Mouse (Mus musculus) CH12.LX (cell line): Measurements from ENCODE around the gene Arhgap29.

Experiments
- CTCF ChIP-seq, 2 experiments: IDR thresholded peaks in 1 of 2; conservative IDR thresholded peaks in 1 of 2; 2 replicates each; pipeline ENCODE4 v1.5.1; 2011 to 2012; ENCODE audit warnings: low read depth in 2 of 2, low read length in 2 of 2, improper control_type of control experiment in 1 of 2, inconsistent platforms in 1 of 2, mild to moderate bottlenecking in 1 of 2, moderate library complexity in 1 of 2
- POLR2AphosphoS2 ChIP-seq: IDR thresholded peaks from 2 replicates; pipeline ENCODE4 v1.6.1; 2011; ENCODE audit warnings: low read depth, low read length, improper control_type of control experiment
- TBP ChIP-seq: conservative IDR thresholded peaks from 2 replicates; pipeline ENCODE4 v1.6.1; 2011; ENCODE audit warnings: low read depth, low read length, improper control_type of control experiment
- TCF12 ChIP-seq: IDR thresholded peaks from 2 replicates; pipeline ENCODE4 v1.6.1; 2014; ENCODE audit warnings: low read depth, mild to moderate bottlenecking, inconsistent platforms, low read length, improper control_type of control experiment

- TF ChIP-seq CTCF (conservative IDR thresholded peaks at IDR 0.05 in 1 of 2, IDR thresholded peaks at IDR 0.05 in 1 of 2; ENCODE audit: low read depth in 2 of 2, low read length in 2 of 2) (no peak), TCF12 (no peak), POLR2AphosphoS2 (no peak), TBP (no peak)
These were observed 43.2 kb upstream of the Arhgap29 start for GRCm38 (mm10) chr3:121909155-121909554.
